Mouse (Mus musculus) myocyte (in vitro differentiated cells): ENCODE data around the gene Ttf1. TPM values are rescaled to one million over a fixed set of nuclear protein-coding genes. Genes with fewer than 3 reads are reported as not detected.

Experiments
- H3K27me3 ChIP-seq: one replicate; pipeline ENCODE4 v1.6.1; 2011; ENCODE audit not compliant: control insufficient read depth, insufficient read depth, insufficient read length
- H3K36me3 ChIP-seq: one replicate; pipeline ENCODE4 v1.6.1; 2011; ENCODE audit not compliant: control insufficient read depth, insufficient read depth
- H3K4me2 ChIP-seq: one replicate; pipeline ENCODE4 v1.6.1; 2011; ENCODE audit warnings: low read depth, control low read depth
- H3K4me3 ChIP-seq: one replicate; pipeline ENCODE4 v1.5.1; 2011; ENCODE audit warnings: mild to moderate bottlenecking, control low read depth, moderate library complexity
- H3K79me2 ChIP-seq: one replicate; pipeline ENCODE4 v1.6.1; 2011; ENCODE audit not compliant: control insufficient read depth, insufficient read depth
- H3ac ChIP-seq: one replicate; pipeline ENCODE4 v1.6.1; 2011; ENCODE audit not compliant: control insufficient read depth, insufficient read length
- CEBPB ChIP-seq: IDR thresholded peaks from 2 replicates; pipeline ENCODE4 v1.6.1; 2011; ENCODE audit warnings: mild to moderate bottlenecking, moderate library complexity; ENCODE audit not compliant: poor library complexity, insufficient read depth, severe bottlenecking
- E2F4 ChIP-seq: IDR thresholded peaks from one replicate; pipeline ENCODE4 v1.6.1; 2011; ENCODE audit warnings: mild to moderate bottlenecking, control low read depth, moderate library complexity; ENCODE audit not compliant: insufficient read depth
- MAX ChIP-seq: IDR thresholded peaks from one replicate; pipeline ENCODE4 v1.6.1; 2011; ENCODE audit warnings: low read depth, mild to moderate bottlenecking, control low read depth
- MYOD1 ChIP-seq, 3 experiments: IDR thresholded peaks; one replicate each; pipeline ENCODE4 v1.6.1; 2011; ENCODE audit warnings: control low read depth in 2 of 3, low read depth in 2 of 3, mild to moderate bottlenecking in 2 of 3, moderate library complexity in 1 of 3; ENCODE audit not compliant: insufficient read length in 2 of 3, control insufficient read depth in 1 of 3
- MYOG ChIP-seq, 3 experiments: IDR thresholded peaks; one replicate each; pipeline ENCODE4 v1.6.1; 2011; ENCODE audit warnings: control low read depth in 2 of 3, low read depth in 2 of 3, mild to moderate bottlenecking in 2 of 3; ENCODE audit not compliant: insufficient read length in 2 of 3, control insufficient read depth in 1 of 3, insufficient read depth in 1 of 3
- POLR2A ChIP-seq: IDR thresholded peaks from one replicate; pipeline ENCODE4 v1.6.1; 2011; ENCODE audit warnings: low read depth, mild to moderate bottlenecking, control low read depth, moderate library complexity; ENCODE audit not compliant: insufficient read length
- POLR2AphosphoS2 ChIP-seq: IDR thresholded peaks from one replicate; pipeline ENCODE4 v1.6.1; 2011; ENCODE audit warnings: low read depth, control low read depth; ENCODE audit not compliant: insufficient read length
- REST ChIP-seq: IDR thresholded peaks from one replicate; pipeline ENCODE4 v1.6.1; 2011; ENCODE audit warnings: mild to moderate bottlenecking, control low read depth, moderate library complexity; ENCODE audit not compliant: insufficient read depth, insufficient read length
- SRF ChIP-seq: IDR thresholded peaks from one replicate; pipeline ENCODE4 v1.6.1; 2011; ENCODE audit warnings: low read depth; ENCODE audit not compliant: control insufficient read depth, insufficient read length
- TCF12 ChIP-seq: IDR thresholded peaks from one replicate; pipeline ENCODE4 v1.6.1; 2011; ENCODE audit warnings: mild to moderate bottlenecking, control low read depth; ENCODE audit not compliant: poor library complexity, insufficient read depth, severe bottlenecking
- TCF3 ChIP-seq: IDR thresholded peaks from one replicate; pipeline ENCODE4 v1.6.1; 2011; ENCODE audit warnings: low read depth, control low read depth; ENCODE audit not compliant: insufficient read length
- USF1 ChIP-seq: IDR thresholded peaks from one replicate; pipeline ENCODE4 v1.6.1; 2011; ENCODE audit warnings: low read depth, mild to moderate bottlenecking, control low read depth, moderate library complexity
- polyA plus RNA-seq: library from polyadenylated mRNA; unstranded; fragments of >200 nt; fragmentation: generic; extraction: Trizol; gene quantifications from one replicate; pipeline ENCODE4 v1.2.1, GENCODE M21; 2012; ENCODE audit warnings: missing spikeins

Gene Ttf1
- polyA plus RNA-seq, 1 experiment = 3.1 TPM

DNA sequence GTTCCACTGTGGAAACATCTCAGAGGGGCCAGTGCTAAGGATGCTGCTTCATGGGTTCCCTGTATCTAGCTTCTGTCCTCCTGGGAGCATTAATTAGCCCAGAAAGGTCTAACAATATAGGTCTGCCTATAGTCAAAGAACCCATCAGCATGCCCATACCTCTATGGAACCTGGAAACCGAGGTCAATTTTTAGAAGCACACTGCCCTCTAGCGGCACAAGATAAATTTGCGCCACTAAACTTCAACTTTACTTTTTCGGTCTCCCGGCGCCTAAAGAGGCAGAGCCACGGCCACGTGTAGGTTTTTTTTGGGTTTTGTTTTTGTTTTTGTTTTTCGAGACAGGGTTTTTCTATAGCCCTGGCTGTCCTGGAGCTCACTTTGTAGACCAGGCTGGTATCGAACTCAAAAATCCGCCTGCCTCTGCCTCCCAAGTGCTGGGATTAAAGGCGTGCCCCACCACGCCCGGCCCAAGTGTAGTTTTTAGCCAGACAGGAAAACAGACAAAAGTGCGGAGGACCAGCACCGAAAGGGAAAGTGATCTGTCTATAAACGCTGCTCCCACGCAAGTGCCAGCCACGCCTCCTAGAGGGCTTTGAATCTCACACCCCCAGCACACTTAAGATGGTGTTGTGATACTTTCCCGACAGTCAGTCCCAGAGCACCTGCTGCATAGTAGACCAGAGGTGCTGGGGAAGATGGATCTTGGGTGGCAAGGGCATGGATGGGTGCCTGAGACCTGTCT lies 6.1 kb upstream of the Ttf1 start:
- TF ChIP-seq TCF12 (no peak), REST (no peak), TCF3 (no peak), USF1 (no peak), MAX (no peak), SRF (no peak), MYOD1 (IDR thresholded peaks at IDR 0.05; ENCODE audit: control insufficient read depth in 1 of 3, insufficient read length in 2 of 3, low read depth in 2 of 3) (no peak), POLR2AphosphoS2 (no peak), MYOG (IDR thresholded peaks at IDR 0.05; ENCODE audit: control insufficient read depth in 1 of 3, insufficient read depth in 1 of 3, insufficient read length in 2 of 3, low read depth in 2 of 3) (no peak), POLR2A (no peak), CEBPB (no peak)
- Histone ChIP-seq H3K27me3 (peaks cover 17% of the 10 kb centered on the region), H3K4me2 (peak overlapping the region; percentile 77), H3K79me2 (no peaks in the 10 kb centered on the region), H3K4me3 (peak overlapping the region; percentile 14), H3ac (no peak overlapping the region), H3K36me3 (no peaks in the 10 kb centered on the region)

DNA sequence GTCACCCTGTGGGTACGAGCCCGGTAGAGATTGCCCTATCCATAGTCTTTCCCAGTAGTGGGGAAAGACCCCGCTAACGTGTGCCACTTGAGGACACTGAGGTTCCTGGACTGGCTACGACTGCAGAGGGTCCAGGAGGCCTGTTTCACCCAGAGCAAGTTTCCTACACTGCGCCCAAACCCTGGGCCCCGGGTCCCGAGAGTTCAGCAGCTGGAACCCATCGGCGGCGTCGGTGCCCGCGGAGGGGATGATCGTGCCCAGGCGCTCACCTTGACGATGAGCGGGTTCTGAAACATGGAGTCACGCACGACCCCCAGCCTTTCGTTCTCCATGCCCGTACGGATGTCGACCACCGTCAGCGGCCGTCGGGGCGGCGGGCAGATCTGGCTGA lies 5.5 kb upstream of the Ttf1 start:
- H3K27me3 ChIP-seq = peaks cover 12% of the 10 kb centered on the region
- H3K79me2 ChIP-seq = no peaks in the 10 kb centered on the region
- TF ChIP-seq SRF = no peak
- no peak for TF ChIP-seq TCF3
- TF ChIP-seq E2F4 = no peak
- no peak for TF ChIP-seq REST
- no peak for TF ChIP-seq MYOD1 (IDR thresholded peaks at IDR 0.05; ENCODE audit: control insufficient read depth in 1 of 3, insufficient read length in 2 of 3, low read depth in 2 of 3)
- TF ChIP-seq USF1 = no peak
- no peak for TF ChIP-seq POLR2A
- no peak for TF ChIP-seq CEBPB
- no peak for TF ChIP-seq POLR2AphosphoS2
- TF ChIP-seq TCF12 = no peak
- no peak for TF ChIP-seq MAX
- TF ChIP-seq MYOG (IDR thresholded peaks at IDR 0.05; ENCODE audit: control insufficient read depth in 1 of 3, insufficient read depth in 1 of 3, insufficient read length in 2 of 3, low read depth in 2 of 3) = no peak
- no peaks in the 10 kb centered on the region for H3K36me3 ChIP-seq
- no peak overlapping the region for H3ac ChIP-seq
- peak overlapping the region; percentile 14 for H3K4me3 ChIP-seq
- peak overlapping the region; percentile 77 for H3K4me2 ChIP-seq

DNA sequence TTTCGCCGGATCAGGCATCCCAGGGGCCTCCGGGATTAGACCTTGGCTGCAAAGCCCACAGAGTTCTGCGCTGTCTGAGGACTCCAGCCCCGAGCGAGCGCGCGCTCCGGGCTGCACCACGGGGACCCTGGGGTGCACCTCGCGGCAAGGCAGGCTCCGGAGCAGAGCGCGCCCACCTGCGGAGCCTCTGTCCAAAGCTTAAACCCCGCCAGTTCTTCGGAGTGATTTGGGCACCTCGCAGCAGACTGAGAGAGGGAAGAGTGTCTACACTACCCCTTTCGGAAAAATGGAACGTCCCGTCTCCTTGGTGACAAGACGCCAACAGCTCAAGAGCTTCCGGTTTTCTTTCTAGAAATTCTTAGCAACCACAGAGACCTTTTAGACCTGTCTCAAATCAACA lies 5.1 kb upstream of the Ttf1 start, which contains the start of gene Cfap77:
Cfap77 (minus strand) TSS at position 76 of the 400 bp plus-strand sequence.
- Histone ChIP-seq H3K36me3 (no peaks in the 10 kb centered on the region), H3K79me2 (no peaks in the 10 kb centered on the region), H3K27me3 (peaks cover 11% of the 10 kb centered on the region), H3ac (no peak within 1 kb of the TSS), H3K4me3 (peak within 1 kb of the TSS; percentile 14), H3K4me2 (peak within 1 kb of the TSS; percentile 77)
- TF ChIP-seq REST (no peak), USF1 (no peak), MYOD1 (IDR thresholded peaks at IDR 0.05; ENCODE audit: control insufficient read depth in 1 of 3, insufficient read length in 2 of 3, low read depth in 2 of 3) (no peak), E2F4 (no peak), POLR2AphosphoS2 (no peak), POLR2A (no peak), SRF (no peak), MYOG (IDR thresholded peaks at IDR 0.05; ENCODE audit: control insufficient read depth in 1 of 3, insufficient read depth in 1 of 3, insufficient read length in 2 of 3, low read depth in 2 of 3) (no peak)

DNA sequence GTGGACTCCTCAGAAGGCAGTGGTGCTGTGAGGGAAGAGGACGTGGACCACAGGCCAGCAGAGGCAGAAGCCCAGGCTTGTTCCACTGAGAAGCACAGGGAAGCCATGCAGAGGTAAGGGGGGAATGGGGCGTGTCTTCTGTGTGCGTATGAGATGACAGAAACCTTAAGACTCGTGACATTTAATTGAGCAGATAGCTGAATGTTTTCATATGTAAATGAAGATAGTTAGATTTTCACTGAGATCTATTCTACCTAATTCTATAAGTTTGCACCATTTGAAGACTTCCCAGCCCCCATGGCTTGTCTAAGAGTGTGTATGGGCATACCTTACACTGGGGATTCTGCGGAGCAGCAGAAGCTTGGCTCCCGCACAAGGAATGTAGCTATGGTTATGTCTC lies 5.7 kb downstream of the Ttf1 start:
- Histone ChIP-seq H3K4me3 (no peak overlapping the region), H3K79me2 (peaks cover 19% of the 10 kb centered on the region), H3ac (no peak overlapping the region), H3K36me3 (peaks cover 20% of the 10 kb centered on the region), H3K27me3 (no peaks in the 10 kb centered on the region), H3K4me2 (no peak overlapping the region)
- no peak for TF ChIP-seq TCF12
- no peak for TF ChIP-seq MAX
- no peak for TF ChIP-seq MYOG (IDR thresholded peaks at IDR 0.05; ENCODE audit: control insufficient read depth in 1 of 3, insufficient read depth in 1 of 3, insufficient read length in 2 of 3, low read depth in 2 of 3)
- no peak for TF ChIP-seq TCF3
- TF ChIP-seq SRF = no peak

DNA sequence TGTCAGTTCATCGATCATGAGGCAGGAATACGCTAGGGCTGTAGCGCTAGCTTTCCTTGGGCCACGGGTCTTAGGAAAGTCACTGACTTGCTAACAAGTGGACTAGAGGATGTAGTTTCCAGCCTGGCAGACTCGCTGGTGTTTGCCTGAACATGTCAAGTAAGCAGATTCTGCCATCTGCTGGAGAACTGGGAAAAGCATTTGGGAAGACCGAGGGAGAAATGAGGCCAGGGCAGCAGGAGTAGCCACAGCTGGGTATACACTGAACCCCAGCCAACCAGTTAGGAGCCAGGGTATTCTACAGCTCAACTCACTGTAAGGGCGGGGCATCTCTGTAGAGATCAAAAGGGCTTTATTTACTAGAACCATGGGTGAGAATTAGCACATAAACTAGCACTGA lies 6.3 kb downstream of the Ttf1 start:
- Histone ChIP-seq H3K4me2 (no peak overlapping the region), H3K36me3 (peaks cover 20% of the 10 kb centered on the region), H3K27me3 (no peaks in the 10 kb centered on the region), H3K4me3 (no peak overlapping the region), H3K79me2 (peaks cover 13% of the 10 kb centered on the region), H3ac (no peak overlapping the region)
- TF ChIP-seq USF1 (no peak), TCF3 (no peak), POLR2AphosphoS2 (no peak), MYOG (IDR thresholded peaks at IDR 0.05; ENCODE audit: control insufficient read depth in 1 of 3, insufficient read depth in 1 of 3, insufficient read length in 2 of 3, low read depth in 2 of 3) (no peak), E2F4 (no peak), POLR2A (no peak), MYOD1 (IDR thresholded peaks at IDR 0.05; ENCODE audit: control insufficient read depth in 1 of 3, insufficient read length in 2 of 3, low read depth in 2 of 3) (no peak), CEBPB (no peak), MAX (no peak), REST (no peak), SRF (no peak), TCF12 (no peak)
